Mouse (Mus musculus): ENCODE measurements around the gene Isx. TPM values are rescaled to one million over a fixed set of nuclear protein-coding genes. Genes with fewer than 3 reads are reported as not detected.

Gene Isx
- total RNA-seq, 2 experiments from 2014 or later = not detected

DNA sequence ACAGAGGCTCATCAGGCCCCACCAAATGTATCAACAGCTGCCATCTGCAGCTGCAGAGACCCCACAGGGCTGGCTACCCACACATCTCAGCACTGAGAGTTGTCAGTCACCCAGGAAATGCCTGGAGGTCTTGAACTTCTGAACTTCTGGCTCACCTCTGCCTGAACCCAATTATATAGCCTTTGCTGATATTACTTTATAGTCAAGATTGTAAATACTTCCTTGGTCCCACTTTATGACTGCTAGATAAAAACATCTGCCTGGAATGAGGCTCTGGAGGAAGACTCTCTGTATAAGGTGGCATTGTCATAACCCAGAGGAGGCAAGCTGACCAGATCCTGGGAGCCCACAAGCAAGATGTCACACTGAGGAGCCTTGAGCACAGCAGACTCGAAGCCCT, 28.8 kb downstream of the Isx start:
- no peak for DNase-seq

DNA sequence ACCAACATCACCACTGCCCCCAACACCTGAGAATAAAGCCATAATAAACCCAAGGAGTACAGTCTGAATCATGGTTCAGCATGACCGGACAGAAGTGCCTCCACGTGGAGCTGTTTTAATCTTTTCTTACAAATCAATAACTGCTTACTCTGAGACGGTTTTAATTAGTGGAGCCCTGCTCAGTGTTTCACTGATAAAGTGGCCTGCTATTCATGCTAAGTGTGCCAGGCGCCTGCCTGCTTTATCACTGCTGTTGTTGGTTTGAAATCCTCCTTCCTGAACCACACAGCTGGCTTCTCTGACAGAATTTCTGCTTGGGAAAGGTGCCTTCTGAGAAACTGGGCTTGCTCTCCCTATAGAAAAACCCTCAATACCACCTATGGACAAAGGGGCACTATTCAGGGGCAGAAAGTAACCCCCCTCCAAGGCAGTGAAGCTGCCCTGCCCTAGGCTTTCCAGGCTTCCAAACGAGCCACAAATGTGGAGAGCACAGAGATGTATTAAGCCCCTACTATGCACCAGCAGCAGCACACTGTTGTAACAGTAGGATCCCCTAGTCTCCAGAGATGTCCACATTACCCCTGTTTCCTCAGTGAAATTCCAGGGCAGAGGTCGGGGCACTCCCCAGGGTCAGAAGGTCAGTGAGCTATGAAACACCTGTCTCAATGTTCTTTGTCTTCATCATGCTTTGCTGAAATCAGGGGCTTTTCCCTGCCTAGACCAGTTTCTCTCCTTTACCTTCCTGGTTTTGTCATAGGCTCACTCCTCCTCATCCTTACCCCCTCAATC, 30.3 kb downstream of the Isx start:
- no peak for DNase-seq

DNA sequence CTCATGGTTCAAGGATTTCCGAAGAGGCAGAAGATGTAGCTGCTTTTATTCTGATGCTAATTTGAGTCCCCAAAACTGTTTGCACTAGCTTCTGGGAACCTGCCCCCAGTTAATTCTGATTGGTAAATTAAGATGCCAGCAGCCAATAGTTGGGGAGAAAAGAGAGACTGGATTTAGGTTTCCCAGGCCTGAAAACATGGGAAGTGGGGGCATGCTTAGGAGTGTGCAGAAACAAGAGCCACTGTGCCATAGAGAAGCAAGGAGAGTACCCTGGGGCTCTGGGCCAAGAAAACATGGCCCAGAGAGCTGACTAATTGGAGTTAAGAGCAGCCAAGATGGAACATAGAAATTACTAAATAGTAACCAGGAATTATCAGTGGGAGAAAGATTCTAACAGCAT, 33.4 kb downstream of the Isx start:
- DNase-seq = no peak

DNA sequence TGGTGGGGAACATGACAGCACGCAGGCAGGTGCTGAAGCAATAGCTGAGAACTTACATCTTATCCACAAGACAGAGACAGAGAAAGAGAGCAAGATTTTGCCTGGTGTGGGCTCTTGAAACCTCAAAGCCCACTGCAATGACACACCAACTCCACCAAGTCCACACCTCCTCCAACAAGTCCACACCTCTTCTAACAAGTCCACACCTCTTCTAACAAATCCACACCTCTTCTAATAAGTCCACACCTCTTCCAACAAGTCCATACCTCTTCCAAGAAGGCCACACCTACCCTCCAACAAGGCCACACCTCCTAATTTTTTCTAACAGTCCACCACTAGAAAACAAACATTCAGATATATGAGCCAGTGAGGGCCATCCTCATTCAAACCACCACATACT, 37.7 kb downstream of the Isx start:
- no peak for DNase-seq

DNA sequence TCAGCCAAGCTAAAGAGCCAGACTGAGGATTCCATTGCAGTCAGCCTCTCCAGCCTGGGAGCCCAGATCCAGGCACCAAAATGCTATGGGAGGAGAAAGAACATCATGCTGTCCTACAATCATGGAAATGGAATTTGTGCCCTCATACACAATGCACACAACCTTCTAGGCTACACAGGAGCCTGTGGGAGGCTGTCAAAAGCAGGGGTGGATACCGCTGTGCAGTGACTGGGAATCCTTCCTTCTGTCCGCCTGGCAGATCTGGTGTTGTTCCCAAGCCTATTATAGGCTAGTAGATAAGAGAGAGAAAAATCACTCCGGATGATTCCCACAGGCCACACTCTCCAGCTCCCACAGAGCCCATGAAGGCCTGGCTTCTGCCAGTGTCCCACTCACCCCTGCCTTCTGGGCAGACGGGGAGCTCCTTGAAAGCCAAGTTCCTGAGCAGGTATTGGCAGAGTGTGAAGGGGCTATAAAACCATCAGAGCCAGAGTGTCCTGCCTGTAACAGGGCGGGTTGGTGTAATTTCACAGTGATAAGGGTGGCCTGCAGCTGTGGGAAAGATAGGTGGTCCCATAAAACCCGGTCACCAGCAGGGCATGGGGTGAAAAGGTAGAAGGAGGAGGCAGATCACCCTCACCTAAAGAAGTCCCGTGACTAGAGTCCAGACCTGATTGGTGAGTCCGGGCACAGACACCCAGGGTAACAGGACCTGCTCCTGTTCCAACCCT, 47.9 kb downstream of the Isx start:
- DNase-seq = no peak

DNA sequence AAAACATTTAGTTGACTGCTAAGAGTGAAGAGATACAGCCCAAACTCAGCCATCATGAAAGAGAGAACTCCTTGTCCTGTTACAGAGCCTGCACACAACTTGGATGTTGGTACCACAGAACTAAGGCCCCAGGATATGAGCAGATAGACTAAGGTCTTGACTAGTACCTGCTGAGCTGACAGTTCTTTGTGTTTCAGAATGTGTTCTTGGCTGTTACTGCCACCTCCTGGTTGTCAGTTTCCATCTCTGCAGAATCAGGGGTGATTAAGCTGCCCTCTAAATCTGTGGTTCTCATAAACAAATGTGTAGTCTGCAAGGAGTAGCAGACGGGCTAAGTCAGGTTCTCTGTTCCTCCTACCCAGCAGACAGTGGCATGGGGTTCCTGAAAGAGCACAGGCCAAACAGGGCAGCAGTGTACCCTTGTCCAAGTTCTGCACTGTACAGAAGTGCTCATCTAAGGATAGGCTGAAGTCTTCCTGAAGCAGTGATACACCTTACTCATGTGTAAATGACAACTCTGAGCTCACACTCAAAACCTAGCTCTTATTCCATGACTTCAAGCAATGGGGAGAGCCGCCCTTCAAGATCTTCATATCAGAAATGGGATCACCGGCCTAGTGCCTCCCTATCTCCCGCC, 49.0 kb downstream of the Isx start:
- no peak for DNase-seq

DNA sequence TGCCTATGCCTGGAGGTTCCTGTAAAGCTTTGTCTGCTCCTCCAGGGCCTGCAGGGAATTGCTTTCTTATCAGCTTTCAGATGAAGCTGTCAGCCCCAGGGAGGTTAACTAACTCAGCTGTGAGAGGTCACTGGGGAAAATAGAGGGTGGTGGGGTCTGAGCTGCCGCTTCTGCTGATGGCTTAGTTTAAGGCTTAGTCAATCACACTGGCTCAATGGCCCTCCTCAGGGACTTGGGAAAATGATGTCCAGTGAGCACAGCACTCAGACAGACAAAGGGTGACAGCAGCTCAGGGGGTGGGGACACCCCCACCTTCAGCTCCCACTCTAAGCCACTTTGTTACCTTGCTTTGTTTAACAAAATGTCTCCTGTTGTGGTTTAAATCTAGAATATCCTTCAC, 55.0 kb downstream of the Isx start:
- no peak for DNase-seq

DNA sequence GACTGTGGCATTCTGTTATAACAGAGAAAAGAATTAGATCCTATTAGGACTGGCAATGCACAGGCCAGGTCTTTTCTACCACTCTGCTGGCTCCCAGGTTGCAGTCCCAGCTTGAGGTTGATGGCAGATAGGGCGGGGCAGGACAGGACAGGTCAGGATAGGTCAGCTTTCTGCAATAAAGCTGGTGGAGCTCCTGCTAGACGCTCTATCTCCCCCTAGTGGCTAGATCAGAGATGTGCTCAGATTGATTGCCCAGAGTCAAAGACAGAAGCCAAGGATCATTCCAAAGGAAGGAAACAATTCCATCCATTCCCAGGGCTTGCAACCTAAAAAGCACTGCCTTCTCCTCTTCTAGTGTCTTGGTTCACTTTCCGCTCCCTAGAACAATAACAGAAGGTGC, 57.8 kb downstream of the Isx start:
- peak; percentile 6 to 37 for DNase-seq

DNA sequence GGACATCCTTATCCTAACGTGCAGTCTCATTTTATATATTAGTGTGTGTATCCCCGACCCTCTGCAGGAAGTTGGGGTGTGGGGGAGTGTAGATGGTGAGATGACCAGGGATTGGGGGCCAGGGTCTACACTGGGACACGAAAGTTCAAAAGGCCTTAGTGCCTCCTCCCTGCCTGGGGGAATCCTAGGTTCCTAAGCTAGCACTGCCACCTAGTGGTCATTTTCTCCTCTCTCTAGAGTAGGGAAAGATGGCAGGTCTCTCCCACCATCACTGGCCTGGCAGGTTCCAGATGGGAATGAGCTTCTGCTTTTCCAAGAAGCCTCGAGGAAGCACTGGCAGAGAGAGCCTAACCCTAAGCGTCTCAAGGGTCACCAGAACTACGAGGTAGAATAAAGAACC, 62.3 kb downstream of the Isx start:
- peak; percentile 20 to 55 for DNase-seq

DNA sequence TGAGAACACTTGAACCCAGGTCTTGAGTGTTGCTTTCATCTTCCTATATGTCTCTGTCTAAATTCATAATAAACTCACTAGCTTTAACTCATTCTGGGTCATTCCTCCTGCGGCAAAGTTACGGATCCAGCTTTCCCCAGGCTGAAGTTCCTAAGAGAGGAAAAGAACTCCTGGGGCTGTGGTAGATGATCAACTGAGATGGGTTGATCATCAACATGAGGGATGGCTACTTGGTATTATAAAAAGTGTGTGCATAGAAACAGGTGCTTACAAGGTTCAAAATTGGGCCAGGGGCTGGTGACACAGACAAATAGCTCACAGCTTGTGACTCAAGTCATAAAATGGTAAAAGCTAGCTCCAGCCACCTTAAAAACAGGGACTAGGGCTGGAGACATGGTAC, 63.7 kb downstream of the Isx start:
- no peak for DNase-seq

DNA sequence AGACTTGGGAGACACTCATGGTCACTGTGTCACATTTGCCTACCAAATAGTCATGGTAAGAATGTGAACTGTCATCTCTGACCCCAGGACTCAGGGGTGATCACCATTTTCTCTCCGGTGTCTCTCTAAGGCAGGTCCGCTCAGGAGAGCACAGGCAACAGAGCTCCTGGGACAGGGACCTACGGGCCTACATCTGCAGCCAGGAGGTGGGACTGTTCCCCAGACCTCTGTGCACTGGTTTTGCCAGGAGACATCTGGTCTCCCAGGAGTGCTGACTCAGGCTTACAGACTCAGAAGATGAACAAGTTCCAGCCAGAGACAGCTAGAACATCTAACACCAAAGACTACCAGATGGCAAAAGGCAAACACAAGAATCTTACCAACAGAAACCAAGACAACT, 69.1 kb downstream of the Isx start:
- DNase-seq = no peak

Other genes starting within 250 kb of the Isx start
- gene Hmgxb4, start 120.2 kb downstream of the Isx start, total RNA-seq (2021) = 10 to 100 TPM; 10.1 to 10.6 TPM
- 10 to 100 TPM; 57.9 to 63.7 TPM for gene Tom1, start 160.5 kb downstream of the Isx start, total RNA-seq (2021)
- 10 to 100 TPM; 10.3 to 17.5 TPM for gene Hmox1, start 220.4 kb downstream of the Isx start, total RNA-seq (2021)
- gene Mcm5, start 236.4 kb downstream of the Isx start, total RNA-seq (2021) = 1 to 10 TPM; 3.3 to 5.1 TPM